Mouse (Mus musculus): ENCODE measurements around the gene Crhr1.

DNA sequence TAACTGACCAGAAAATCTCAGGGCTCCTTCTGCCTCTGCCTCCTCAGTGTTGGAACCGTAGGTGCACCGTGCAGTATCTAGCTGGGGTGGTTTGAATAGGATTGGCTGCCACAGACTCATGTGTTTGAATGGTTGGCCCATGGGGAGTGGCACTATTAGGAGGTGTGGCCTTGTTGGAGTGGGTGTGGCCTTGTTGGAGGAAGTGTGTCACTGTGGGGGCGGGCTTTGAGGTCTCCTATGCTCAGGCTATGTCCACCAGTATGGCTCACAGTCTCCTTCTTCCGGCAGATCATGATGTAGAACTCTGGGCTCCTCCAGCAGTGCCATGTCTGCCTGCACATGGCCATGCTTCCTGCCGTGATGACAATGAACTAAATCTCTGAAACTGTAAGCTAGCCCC is 89.1 kb downstream of the Crhr1 start:
- TF ChIP-seq CTCF (IDR thresholded peaks at IDR 0.05; ENCODE audit: borderline replicate concordance, control insufficient read depth, extremely low read depth, insufficient read depth, low read length, poor library complexity): no peak
- no peak for TF ChIP-seq POLR2A (IDR thresholded peaks at IDR 0.05; ENCODE audit: control insufficient read depth, extremely low read depth, insufficient read depth, low read length, poor library complexity)
